Mouse (Mus musculus) gastrocnemius, postnatal 36 days (tissue): Measurements from ENCODE around the gene Pde4d. TPM values are rescaled to one million over a fixed set of nuclear protein-coding genes. Genes with fewer than 3 reads are reported as not detected.
A peak's percentile ranks its signal among the peaks of the same experiment; 100 is the strongest.

Source experiments
- DNase-seq, 2 experiments: peaks; one replicate each; pipeline ENCODE4 v3.0.0; 2022
- intact Hi-C: fragments of 180-260 bp; cut with DNase I; formaldehyde crosslinking; loops from one replicate; pipeline ENCODE4 v1.15.1; 2025
- total RNA-seq, 2 experiments: library from RNA; stranded (reverse); gene quantifications; 2 replicates each; pipeline ENCODE4 v1.2.3; 2021

Gene Pde4d
- total RNA-seq, 2 experiments from 2014 or later, result 190 to 235 TPM

DNA sequence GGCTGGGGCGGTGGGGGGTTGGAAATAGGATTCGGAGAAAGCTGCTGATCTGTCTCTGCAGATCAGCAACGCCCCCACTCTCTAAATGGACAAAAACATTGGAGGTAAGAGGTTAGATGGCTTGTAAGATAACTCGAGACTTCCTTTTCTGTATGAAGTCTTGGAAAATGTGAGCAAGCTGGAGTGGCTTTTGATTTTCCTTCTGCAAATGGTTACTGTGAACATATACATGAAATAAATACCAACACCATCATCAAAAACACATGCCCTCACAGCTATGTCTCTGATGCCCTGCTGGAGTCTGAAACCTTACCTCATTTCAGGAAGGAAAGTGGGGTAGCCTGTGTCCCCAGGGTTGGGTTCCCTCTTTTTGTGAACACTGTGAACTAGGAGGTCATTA, 1359.9 kb downstream of the Pde4d start:
- DNase-seq, result no peak
- intact Hi-C loops, result no loop called here

DNA sequence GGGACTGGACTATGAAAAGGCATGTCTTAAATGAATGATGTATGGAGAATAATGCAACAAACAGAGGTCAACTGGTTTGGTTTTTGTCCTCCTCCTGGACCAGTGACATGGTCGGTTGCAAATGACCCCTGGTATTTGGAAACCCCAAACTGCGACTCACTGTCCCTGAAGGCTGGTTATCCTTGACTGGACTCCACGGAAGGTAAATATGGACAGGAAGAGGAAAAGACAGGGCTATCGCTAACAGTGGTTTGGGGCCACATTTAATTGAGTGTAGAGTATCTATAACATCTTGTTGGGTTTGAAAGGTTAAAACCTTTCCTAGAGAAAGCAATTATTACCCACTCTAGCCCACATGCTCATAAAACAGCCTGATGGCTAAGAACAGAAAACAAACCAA, 1364.2 kb downstream of the Pde4d start:
- DNase-seq, result no peak
- intact Hi-C loops, result no loop called here

DNA sequence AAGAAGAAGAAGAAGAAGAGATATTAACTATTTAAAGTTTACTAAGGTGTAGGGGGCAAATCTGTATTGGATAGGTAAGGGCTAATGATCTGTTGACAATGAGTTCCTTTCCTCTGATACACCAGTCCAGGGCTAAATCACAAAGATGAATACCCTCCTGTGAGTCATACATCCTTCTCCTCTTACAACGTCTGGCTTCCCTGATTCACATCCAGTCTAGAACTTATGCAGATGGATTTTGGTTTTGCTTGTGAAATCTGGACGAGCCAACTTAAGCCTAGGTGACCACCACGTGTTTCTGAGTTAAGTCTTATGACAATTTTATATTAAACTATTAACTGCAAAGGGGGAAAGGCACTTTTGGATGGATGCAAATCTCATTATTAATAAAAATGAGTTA, 1369.3 kb downstream of the Pde4d start:
- intact Hi-C loops, result no loop called here
- no peak for DNase-seq

DNA sequence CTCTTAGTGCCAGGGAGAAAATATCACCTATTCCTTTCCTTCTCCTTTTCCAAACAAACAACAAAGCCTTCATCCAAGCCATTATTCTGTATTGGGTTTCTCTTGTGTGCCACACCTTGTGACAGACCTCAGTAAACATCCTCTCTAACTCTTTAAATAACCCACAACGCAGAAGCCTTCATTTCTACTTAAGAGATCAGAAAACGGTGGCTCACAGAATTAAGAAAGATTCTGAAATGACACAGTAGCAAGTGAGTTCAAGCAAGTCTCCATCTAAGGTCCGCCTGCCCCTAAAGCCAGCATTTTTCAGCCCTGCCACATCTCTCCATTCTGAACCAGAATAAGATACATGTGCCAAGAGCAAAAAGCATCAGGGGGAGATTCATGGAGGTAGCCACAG, 1370.4 kb downstream of the Pde4d start:
- no peak for DNase-seq
- intact Hi-C loops, result loop anchor here (5.0 to 10.0 kb wide), 2 partner anchors 43 to 1445 kb away; no protein-coding TSS in a partner anchor

DNA sequence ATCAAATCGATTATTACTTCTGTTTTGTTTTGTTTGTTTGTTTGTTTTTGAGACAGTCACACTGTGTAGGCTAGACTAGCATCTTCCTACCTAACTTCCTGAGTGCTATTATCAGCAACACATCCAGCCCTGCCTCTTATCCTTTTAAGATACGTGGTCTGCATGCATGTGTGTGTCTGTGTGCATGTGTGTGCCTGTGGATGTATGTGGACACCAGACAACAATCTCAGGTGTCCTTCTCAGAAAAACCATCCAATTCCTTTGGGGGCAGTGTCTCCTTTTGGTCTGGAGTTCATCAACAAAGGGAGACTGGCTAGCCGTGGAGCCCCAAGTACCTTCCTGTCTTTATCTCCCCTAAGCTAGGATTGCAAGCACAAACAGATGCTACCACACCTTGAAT, 1371.1 kb downstream of the Pde4d start:
- DNase-seq, result no peak
- intact Hi-C loops, result loop anchor here (5.0 to 10.0 kb wide), 2 partner anchors 44 to 1446 kb away; no protein-coding TSS in a partner anchor

DNA sequence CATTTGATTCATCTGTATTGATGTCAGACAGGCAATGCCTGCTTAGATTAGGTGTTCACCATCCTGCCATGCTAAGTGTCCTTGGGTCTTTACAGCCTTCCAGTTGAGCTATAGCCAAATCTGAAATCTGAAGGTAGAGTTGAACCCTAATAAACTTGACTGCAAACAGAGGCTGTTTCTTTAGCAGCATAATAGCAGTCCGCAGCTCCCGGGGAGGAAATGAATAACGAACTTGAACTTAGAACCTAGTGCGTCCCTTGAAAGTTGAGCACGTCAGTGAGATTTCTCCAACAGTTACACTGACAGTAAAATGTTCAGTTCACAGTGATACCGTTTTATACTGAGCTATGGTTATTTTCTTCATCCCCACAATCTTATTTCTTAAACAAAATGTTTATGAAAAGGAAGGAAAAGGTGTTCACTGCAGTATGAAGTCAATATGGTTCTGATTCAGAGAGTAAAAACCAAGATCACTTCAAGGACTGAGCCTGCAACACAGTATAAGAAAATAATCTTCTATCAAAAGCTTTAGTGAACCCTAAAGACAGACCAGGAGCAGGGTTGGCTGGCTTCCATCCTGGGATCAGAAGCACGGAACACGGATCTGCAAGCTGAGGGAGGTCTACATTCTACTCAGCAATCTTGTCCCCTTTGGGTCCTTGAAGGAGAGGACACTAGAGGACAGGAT, 1372.1 kb downstream of the Pde4d start:
- intact Hi-C loops, result loop anchor here (1.0 to 10.0 kb wide), 3 partner anchors 45 to 1447 kb away; no protein-coding TSS in a partner anchor
- DNase-seq, result no peak

DNA sequence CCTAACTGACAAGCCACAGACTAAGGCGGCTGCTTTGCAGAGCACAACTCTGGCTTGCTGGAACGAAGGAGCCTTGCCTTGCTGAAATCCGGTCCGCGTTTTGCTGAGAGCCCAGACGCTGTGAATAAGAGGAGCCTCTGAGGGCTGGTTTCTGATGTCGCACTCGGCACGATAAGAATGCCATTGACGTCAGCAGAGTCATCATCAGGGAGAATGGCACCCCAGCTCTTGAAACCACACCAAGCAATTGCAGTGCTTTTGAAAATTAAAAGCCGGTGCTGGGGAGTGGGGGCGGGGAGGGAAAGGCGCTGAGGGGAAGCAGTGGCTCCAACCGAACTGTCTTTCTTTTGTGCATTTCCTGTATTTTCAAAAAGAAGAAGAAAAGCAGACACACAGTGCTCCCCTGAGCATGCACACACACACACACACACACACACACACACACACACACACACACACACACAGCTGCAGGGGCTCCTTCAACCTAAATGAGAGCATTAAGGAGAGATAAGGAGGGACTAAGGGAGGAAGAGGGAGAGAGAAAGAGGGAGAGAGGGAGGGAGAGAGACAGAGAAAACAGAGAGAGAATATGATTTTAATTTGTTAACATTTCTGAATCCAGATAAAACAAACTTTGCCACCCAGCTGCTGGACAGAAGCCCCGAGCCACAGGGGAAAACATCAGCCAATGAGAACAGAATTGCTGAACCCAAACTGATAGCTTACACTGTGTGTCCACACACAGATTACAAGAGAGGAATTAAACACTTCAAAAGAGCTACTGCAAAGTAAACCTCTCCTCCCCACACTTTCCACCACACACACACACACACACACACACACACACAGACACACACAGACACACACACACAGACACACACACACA, 1372.9 kb downstream of the Pde4d start:
- intact Hi-C loops, result loop anchor here (1.0 to 10.0 kb wide), 3 partner anchors 45 to 1448 kb away; no protein-coding TSS in a partner anchor
- DNase-seq, result peak; percentile 89 to 90

DNA sequence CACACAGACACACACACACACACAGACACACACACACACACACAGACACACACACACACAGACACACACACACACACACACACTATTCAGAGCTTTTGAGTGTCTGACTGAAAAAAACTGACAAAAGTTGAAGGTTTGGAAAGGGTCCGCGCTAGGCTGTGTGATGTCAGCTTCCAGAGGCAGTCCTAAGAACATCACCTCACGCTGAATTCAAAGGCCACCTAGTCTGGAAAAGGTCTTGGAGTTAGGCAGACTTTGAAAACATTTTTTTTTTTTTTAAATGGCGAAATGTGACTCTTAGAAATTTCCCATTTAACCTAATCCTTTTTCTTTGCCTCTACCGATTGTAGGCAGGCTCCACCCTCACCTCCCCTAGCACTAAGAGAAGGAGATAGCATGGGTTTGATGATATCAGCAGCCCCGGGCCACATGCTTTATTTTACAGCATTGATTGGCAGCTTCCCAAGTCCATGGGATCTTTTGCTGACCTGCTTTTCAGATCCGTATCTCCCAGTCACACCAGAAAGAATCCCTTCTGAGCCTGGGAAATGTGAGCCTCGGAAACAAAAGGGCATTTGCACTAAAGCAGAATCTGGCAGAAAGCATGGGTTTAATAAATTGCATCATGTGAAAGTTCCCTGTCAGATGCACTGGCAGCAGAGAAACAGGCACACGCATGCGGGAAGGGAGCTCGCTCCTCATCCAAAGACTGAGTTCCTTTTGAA, 1373.7 kb downstream of the Pde4d start:
- DNase-seq, result no peak
- intact Hi-C loops, result loop anchor here (5.0 to 10.0 kb wide), 2 partner anchors 46 to 1449 kb away; no protein-coding TSS in a partner anchor

DNA sequence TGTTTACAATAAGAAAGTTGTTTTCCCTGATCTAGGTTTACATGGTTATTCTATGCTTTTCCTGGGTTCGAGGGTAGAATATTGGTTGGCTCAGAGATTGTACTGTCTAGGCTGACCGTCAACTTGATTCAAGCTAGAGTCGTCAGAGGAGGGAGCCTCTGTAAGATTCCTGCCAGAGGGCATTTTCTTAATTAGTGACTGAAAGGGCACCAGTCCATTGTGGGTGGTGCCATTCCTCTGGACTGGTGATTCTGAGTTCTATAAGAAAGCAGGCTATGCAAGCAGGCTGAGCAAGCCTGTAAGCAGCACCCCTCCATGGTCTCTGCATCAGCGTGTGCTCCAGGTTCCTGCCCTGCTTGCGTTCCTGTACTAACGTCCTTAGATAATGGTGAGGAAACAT, 1376.1 kb downstream of the Pde4d start:
- intact Hi-C loops, result loop anchor here (10.0 kb wide), 1 partner anchor 1451 kb away; no protein-coding TSS in a partner anchor
- DNase-seq, result no peak

DNA sequence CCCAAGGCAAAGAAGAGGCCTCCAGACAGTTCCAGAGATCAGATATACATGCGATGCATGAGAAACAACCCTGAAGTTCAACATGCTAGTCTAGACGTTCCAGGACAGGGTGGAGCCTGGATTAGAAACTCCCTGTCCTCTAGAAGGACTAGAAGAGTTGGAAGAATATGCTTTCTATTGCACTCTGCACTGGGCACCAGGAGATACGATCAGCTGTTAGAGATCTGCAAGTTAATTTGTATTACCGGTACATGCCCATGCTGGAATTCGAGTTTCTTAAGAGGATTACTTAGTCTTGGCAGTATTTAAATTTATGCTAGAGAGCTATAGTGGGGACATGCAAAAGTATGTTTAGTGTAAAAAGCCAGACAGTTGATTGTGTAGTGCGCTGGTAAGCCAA, 1377.6 kb downstream of the Pde4d start:
- intact Hi-C loops, result loop anchor here (10.0 kb wide), 1 partner anchor 1453 kb away; no protein-coding TSS in a partner anchor
- no peak for DNase-seq

DNA sequence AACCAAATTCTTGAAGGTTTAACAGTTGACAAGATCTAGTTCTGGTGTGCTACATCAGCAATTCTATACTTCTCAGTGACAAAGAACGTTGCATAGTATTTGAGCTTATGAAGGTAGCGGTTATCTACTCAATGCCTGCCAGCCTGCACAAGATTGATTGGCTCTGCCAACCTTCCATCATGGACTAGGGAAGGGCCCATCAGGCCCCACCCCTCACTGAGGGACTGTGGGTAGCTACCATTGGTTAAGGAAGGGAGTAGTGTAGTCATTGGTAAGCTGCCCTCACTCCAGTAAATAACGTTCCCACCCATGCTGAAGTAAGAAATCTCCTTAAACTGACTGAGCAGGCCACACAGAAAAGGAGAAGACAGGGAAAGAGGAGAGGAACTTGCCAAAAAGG, 1378.2 kb downstream of the Pde4d start:
- intact Hi-C loops, result loop anchor here (10.0 kb wide), 1 partner anchor 1453 kb away; no protein-coding TSS in a partner anchor
- DNase-seq, result no peak

DNA sequence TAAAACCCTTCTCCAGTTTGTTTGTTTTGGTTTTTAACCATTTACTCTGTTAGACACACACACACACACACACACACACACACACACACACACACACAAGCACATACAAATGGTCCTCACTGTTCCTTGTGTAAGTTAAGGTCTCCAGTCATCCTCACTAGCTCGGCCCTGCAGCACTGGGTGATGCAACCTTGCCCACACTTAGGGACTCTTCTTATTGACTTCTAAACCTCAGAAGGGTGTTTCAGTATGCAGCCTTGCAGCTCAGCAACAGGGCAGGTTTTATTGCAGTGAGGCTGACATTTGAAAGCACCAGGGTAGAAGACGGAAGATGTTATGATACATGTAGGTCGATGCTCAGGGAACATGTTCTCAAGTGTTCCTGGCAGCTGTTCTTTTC, 1379.7 kb downstream of the Pde4d start:
- no peak for DNase-seq
- intact Hi-C loops, result loop anchor here (10.0 kb wide), 1 partner anchor 1455 kb away; no protein-coding TSS in a partner anchor

DNA sequence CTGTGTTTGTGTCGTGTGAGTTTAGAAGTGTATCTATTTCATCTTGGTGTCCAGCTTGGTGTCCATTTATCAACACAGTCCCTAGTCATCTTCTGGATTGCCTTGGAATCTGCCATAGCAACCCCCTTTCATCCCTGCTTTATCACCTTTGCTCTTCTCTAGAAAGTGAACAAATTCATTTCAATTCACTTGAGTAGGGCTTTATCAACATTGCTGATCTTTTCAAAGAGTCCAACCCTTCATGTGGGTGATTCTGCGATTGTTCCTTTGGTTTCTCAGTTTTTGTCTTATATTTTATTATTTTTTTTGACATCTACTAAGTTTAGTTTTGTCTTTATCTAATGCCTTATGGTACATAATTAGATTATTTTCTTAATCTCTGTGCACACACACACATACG, 1385.2 kb downstream of the Pde4d start:
- no peak for DNase-seq
- intact Hi-C loops, result no loop called here

DNA sequence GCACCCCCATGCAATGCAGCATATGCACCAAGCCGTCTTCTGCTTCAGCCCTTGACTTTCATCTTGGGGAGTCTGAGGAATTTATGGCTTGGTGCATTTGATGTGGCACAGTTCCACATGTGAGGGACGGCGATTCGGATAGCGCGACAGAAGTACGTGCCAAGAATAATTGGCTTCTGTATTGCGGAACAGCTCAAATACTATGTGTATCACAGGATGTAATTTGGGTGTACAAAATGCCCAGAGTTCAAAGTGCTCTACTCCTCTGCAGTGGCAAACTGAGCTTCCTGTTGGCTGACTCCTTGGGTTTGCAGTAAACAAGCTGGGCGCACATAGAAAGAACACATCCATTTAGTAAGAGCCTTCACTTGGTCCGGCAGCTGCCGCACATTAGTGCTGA, 1387.7 kb downstream of the Pde4d start:
- intact Hi-C loops, result no loop called here
- DNase-seq, result no peak

DNA sequence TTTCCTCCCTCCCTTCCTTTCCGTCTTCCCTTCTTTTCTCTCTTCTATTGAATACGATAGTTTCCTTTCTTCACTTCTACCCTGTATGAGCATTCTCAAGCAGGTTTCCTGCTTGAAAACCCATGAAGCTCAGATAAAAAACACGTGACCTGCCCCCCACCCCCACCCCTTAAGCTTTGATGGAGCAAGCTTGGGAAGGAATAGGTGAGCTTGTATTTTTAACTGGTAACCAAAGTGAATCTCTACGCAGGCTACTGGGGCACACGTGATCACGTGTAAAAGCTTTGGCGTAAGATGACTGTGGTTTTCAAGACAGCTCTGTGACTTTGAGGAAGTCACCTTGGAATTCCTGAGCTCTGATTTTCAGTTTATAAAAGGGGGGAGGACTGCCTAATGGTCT, 1388.2 kb downstream of the Pde4d start:
- intact Hi-C loops, result no loop called here
- no peak for DNase-seq

DNA sequence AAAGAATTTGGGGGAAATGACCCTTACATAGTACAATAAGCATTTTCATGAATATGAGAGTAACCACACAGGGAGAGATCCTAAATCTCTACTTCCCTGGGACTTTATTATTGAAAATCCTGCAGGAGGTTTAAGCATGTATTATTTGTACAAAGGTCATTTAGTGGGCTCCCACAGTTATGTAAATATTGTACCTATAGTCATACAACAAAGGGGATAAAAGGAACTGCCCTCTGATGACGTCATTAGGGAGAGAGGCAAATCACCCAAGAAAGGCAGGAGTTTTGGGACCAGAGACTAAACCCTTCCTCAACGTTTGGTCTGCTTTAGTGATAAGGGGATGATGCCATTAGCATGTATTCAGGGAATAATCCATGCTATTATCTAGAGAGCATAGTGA, 1390.5 kb downstream of the Pde4d start:
- no peak for DNase-seq
- intact Hi-C loops, result no loop called here

DNA sequence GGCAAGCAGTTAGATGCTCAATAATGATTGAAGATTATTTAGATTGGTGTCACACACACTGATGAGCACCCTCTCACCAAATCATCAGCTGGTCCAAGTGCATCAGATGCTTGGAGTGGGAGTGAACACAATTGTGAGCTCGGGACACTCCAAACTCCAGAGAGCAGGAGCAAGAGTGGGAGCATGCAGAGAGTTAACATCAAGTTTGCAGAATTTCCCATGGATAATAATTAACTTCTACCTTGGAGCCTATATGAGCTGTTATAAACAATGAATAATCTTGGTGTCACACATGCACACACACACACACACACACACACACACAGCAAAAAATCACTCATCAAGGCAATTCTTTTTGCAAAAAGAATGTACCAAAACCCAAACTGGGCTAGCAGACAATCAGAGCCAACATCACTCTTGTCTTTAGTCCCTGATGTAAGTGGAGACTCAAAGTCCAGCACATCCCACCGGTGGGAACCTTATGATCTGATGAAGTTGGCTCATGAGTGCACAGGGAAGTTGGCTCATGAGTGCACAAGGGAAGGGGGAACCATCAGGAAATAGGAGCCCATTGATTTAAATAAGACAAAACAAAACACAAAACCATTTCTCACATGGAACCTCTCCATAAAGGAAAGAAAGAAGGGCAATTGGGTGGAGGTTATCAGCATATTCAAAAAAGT, 1391.5 kb downstream of the Pde4d start:
- DNase-seq, result no peak
- intact Hi-C loops, result no loop called here

DNA sequence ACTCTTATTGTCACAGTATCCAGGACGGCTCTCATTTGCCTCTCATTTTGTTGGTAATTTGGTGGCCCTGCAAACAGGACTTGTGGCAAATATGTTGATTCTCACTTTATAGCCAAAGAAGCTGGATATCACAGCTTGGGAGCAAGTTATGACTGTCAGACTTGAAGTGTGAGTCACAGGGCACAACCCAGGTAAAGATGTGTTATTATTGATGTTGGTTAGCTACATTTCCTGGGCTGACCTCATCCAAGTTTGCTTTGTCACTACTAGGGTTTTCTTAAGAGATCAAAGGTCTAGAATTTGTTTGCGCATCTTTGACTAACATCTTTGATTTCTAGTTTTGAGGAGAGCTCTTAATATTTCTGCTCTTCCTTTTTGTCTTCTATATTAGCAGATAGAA, 1393.2 kb downstream of the Pde4d start:
- intact Hi-C loops, result no loop called here
- no peak for DNase-seq

DNA sequence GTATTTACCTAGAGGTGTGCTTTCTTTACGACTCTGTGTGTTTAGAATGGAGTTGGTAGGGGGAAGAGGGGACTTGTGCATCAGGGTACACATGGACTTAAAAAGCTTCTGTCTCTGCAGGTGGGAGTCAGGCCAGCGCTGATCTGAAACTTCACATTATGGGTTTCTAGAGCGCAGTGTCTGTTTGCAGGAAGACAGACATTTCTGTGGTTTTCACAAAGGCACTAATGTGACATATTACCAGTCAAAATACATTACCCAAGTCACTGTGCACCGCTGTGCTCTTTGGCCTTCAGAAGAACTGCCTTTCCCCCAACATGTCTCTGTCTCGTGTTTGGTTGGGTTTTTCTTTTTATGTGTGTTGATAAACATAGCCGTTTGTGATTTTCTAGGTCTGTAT, 1395.1 kb downstream of the Pde4d start:
- no peak for DNase-seq
- intact Hi-C loops, result no loop called here

DNA sequence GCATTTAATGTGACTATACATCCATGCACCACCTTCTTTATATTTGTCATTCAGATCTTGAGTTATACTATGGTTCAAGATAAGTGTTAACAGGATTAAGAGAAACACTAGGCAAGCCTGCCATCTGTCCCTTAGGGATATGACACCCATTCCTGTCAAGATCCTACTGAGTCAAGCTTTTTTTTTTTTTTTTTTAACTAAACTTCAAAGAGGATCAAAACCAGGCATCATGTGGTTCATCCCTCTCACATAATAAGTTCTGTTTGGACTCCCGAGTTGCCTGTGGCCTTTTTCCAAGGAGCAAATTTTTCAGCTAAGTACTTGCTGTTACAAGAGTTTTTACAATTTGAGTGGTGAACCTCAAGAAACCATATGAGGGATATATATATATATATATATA, 1414.1 kb downstream of the Pde4d start:
- intact Hi-C loops, result no loop called here
- no peak for DNase-seq
